8 mouse cellular contexts compared by ENCODE assay signal in genomic region chr6:47943021-47943691, GRCm38 (mm10). TPM values are rescaled to one million over a fixed set of nuclear protein-coding genes. Genes with fewer than 3 reads are reported as not detected.
DNase-seq lines count a peak whose midpoint lies in the region.

No protein-coding gene starts in this region.

- peaks cover 19% of the 10 kb centered on the region for H3K36me3 ChIP-seq in limb, embryonic 10.5 days
- peaks cover 20% of the 10 kb centered on the region for H3K36me3 ChIP-seq in midbrain, embryonic 10.5 days

- no peaks in the 10 kb centered on the region for H3K9me3 ChIP-seq in limb, embryonic 10.5 days (replicated peaks)
- H3K9me3 ChIP-seq in midbrain, embryonic 10.5 days (replicated peaks): 0 out of 2 replicates have a peak, but pooled peaks cover 5% of the 10 kb centered on the region

- peaks cover 12% of the 10 kb centered on the region for H3K4me1 ChIP-seq in limb, embryonic 10.5 days
- H3K4me1 ChIP-seq in midbrain, embryonic 10.5 days: peaks cover 11% of the 10 kb centered on the region

- peak overlapping the region; percentile 90 for H3K27ac ChIP-seq in limb, embryonic 10.5 days
- H3K27ac ChIP-seq in midbrain, embryonic 10.5 days (replicated peaks): peak overlapping the region; percentile 89

- DNase-seq in adrenal gland, adult 2 months: peak; percentile 89
- DNase-seq in embryo, embryonic 10 days (ENCODE audit: low spot score): peak; percentile 84
- DNase-seq in gastrocnemius, postnatal 14 days: peak; percentile 78
- peak; percentile 71 for DNase-seq in induced T-regulatory cell, adult 2 months (ENCODE audit: low read depth)
- DNase-seq in limb, embryonic 10.5 days (ENCODE audit: low spot score): peak; percentile 84
- DNase-seq in midbrain, embryonic 10.5 days (ENCODE audit: low spot score): peak; percentile 85
- peak; percentile 56 for DNase-seq in skeletal muscle tissue, adult 2 months (ENCODE audit: low read depth, low spot score)
- no peak for DNase-seq in adipocyte (ENCODE audit: low spot score)

- H3K4me3 ChIP-seq in limb, embryonic 10.5 days: peak overlapping the region; percentile 53
- H3K4me3 ChIP-seq in midbrain, embryonic 10.5 days: peak overlapping the region; percentile 58

- intact Hi-C loops in gastrocnemius, postnatal 14 days (cut with DNase I; ENCODE audit: low total_unique reads): no loop called here

- 10% methylated on average over 64 of the region's 64 CpGs for WGBS in limb, embryonic 10.5 days
- 7% methylated on average over 64 of the region's 64 CpGs for WGBS in midbrain, embryonic 10.5 days

- no peaks in the 10 kb centered on the region for H3K27me3 ChIP-seq in limb, embryonic 10.5 days (ENCODE audit: low read depth, poor library complexity, severe bottlenecking)
- H3K27me3 ChIP-seq in midbrain, embryonic 10.5 days (ENCODE audit: low read depth, poor library complexity, severe bottlenecking): peaks cover 14% of the 10 kb centered on the region; the same call in 1 of the 2 replicates

RNA-seq across cellular contexts. Expression of gene Zfp956, which starts 10.0 kb away (rescaled TPM):
- 1 to 10 TPM; 3.8 to 8.6 TPM for total RNA-seq in adrenal gland, adult 2 months (2021)
- 10.4 and 11.6 TPM in 2 replicates for polyA plus RNA-seq in adrenal gland, adult 2 months (2012; rRNA removed)
- total RNA-seq in gastrocnemius, postnatal 14 days (2021): 1 to 10 TPM; 3.8 to 4.0 TPM
- polyA plus RNA-seq in limb, embryonic 10.5 days (2016; fragmentation: Nextera tagmentation; extraction: Ambion mirVana): 7.4 and 9.7 TPM in 2 replicates
- 6.8 and 7.5 TPM in 2 replicates for polyA plus RNA-seq in midbrain, embryonic 10.5 days (2016; fragmentation: Nextera tagmentation; extraction: Ambion mirVana)

RNA-seq across cellular contexts. Expression of gene Zfp212, which starts 22.9 kb away (rescaled TPM):
- 10 to 100 TPM; 13.4 to 15.5 TPM for total RNA-seq in adrenal gland, adult 2 months (2021)
- 8.2 and 8.4 TPM in 2 replicates for polyA plus RNA-seq in adrenal gland, adult 2 months (2012; rRNA removed)
- total RNA-seq in gastrocnemius, postnatal 14 days (2021): 1 to 10 TPM; 7.8 to 8.8 TPM
- 17.8 and 19.7 TPM in 2 replicates for polyA plus RNA-seq in limb, embryonic 10.5 days (2016; fragmentation: Nextera tagmentation; extraction: Ambion mirVana)
- polyA plus RNA-seq in midbrain, embryonic 10.5 days (2016; fragmentation: Nextera tagmentation; extraction: Ambion mirVana): 21.6 and 22.6 TPM in 2 replicates
